Mouse (Mus musculus): ENCODE measurements around the gene H2-D1.
A peak's percentile ranks its signal among the peaks of the same experiment; 100 is the strongest.
"Not testable (repeated sequence)": the region's sequence is repeated elsewhere in the genome, so short reads cannot be mapped to it uniquely, and the experiment has no call there.

The H2-D1 gene

GRCm38 (mm10) chr17:35257378-35257777 is 5.2 kb upstream of the H2-D1 start:
- DNase-seq (ENCODE audit: low spot score in 2 of 2), result no peak

GRCm38 (mm10) chr17:35257824-35258491 is 4.6 kb upstream of the H2-D1 start:
- DNase-seq (ENCODE audit: low spot score in 2 of 2), result peak; percentile 84 to 92

GRCm38 (mm10) chr17:35258492-35259478 is 3.7 kb upstream of the H2-D1 start:
- no peak for DNase-seq (ENCODE audit: low spot score in 2 of 2)

- no peak for DNase-seq (ENCODE audit: low spot score in 2 of 2)
These were observed 2.9 kb upstream of the H2-D1 start for GRCm38 (mm10) chr17:35259621-35260020.

DNA sequence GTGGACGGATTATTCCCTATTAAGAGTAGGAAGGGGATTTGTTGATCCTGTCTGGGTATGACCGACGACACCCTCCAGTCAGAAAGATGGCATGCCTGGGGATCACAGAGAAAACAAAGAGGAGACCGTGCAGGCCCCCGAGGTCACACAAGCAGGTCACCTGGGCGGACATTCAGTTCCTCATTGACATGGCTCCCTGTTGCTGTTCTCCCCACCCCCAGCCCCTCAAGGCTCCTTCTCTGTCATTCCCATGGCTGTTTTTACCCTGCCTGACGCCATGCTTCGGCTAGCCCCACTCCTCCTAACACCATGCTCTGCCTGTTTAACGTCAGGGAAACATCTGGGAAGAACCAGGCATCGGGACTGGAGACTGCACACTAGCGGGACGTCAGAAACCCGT is 879 bp upstream of the H2-D1 start:
- no peak for DNase-seq (ENCODE audit: low spot score in 2 of 2)

GRCm38 (mm10) chr17:35263523-35263883 is 973 bp downstream of the H2-D1 start:
- no peak for DNase-seq (ENCODE audit: low spot score in 2 of 2)

DNA sequence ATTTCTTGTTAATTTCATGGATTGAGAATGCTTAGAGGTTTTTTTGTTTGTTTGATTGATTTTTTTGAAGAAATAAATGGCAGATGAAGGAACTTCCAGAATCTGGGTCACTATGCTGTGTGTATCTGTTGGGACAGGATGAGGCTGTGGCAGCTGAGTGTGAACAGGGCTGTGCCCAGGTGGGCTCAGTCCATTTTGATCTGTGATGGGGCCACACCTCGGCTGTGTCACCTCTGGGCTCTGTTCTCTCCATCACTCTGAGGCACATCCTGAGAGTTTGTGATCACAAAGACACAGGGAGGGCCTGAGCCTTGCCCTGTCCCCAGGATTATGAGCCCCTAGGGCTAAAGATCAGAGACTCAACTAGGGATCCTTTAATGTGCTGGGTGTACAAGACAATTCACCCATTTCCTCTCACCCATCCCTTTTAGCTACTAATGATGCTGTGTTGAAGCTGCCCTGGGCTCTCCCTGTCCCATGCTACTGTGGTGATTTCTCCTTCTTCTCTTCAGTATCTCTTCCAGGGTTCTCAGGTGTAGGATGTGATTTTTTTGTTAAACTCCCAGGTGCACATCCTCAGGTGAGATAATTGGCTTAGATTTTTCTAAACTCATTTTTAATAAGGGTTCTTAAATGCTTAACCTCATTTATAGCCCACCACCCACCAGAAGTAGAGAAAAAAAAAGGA is 5.0 kb downstream of the H2-D1 start:
- no peak for DNase-seq (ENCODE audit: low spot score in 2 of 2)

- no peak for DNase-seq (ENCODE audit: low spot score in 2 of 2)
These were observed 7.3 kb downstream of the H2-D1 start for GRCm38 (mm10) chr17:35269653-35270347.

DNA sequence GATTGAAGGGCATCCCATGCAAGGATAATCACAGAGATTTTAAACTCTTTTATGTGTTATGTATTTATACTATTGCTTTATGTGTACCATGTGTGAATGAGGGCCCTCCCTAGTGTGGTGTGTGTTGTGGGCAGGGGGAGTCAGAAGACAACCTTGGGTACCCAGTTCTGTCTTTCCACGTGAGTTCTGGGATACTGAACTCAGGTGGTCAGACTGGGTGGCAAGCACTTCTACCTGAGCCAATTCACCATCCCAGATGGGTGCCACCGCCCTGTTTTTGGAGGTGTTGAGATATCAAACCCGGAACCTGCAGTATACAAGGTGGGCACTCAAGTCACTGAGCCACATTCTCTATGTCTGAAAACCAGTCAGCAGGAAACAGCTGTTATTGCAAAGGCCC is 9.7 kb downstream of the H2-D1 start:
- no peak for DNase-seq (ENCODE audit: low spot score in 2 of 2)

DNA sequence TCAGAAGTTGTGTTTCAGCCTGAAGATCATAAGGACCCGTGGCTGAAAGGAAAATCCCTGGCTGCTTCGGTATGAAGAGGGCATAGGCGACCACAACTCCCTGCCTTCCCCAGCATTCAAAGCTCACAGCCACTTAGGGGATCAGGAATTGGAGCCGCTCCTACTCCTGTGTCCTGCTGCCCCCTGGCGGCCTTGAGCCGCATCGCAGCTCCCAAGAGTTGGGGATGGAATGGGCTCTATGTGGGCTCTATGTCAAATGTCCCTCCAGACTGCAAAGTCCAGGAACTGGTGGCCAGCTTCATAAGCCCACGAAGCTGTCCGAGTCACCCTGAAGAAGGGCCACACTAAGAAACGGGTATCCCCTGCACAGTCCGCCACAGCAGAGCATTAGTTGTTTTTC is 12.2 kb downstream of the H2-D1 start:
- DNase-seq (ENCODE audit: low spot score in 2 of 2), result peak; percentile 67 to 90

- no peak for DNase-seq (ENCODE audit: low spot score in 2 of 2)
These were observed 13.9 kb downstream of the H2-D1 start for GRCm38 (mm10) chr17:35276304-35276864.

DNA sequence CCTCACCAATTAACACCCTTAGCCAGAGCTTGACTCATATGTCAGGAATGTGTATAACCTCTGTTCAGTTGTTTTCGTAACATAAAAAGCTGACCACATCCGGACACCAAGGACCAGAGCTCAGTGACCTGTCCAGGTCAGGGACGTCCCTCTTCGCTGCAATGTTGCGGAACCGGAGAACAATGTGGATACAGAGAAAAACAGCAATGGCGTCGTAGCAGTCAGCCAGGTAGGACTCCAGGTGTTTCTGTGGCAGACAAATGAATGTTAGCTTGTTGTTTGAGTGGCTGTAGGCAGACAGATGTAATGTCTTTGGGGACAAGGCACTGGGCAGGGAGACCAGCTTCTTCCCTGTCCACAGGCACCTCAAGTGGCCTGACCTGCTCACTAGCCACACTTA is 15.5 kb downstream of the H2-D1 start:
- no peak for DNase-seq (ENCODE audit: low spot score in 2 of 2)

GRCm38 (mm10) chr17:35278957-35279688 is 16.6 kb downstream of the H2-D1 start:
- DNase-seq (ENCODE audit: low spot score in 2 of 2), result no peak

DNA sequence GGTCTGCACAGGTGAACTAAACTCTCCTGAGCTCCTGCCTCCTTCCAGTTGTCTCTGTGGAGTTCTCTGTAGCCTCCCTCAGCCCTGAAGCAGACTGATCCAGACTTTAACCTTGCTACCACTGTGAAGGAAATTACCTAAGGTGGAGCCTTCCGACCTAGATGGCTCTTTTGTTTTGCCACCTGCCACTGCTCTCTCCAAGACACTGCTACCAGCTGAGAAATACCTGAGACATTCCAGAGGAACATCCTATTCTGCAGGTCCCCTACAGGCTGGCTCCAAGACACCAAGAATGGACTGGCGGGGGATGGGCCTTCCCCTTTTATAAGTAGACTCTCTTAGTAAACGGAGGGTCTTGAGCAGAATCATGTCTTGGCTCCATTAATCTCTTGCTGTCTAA is 17.7 kb downstream of the H2-D1 start:
- no peak for DNase-seq (ENCODE audit: low spot score in 2 of 2)

DNA sequence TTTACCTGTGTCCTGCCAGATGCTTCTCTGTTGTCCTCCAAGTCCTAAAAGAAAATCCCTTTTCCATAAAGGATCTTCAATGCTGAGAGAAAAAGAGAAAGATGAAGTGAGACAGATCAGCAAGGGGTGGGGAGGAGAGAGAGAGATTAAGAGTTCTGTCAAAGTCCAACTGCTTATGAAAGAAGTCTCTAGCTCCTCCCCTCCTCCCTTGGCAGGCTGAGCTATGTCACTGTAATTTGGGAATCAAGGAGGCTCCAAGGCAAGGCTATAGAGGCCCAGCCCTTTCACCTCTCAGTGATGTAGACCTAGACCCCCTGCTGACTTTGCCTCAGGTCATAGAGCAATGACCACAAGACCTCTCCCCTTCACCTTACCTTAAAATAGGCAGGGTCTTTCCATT is 22.9 kb downstream of the H2-D1 start:
- no peak for DNase-seq (ENCODE audit: low spot score in 2 of 2)

GRCm38 (mm10) chr17:35295796-35296195 is 33.3 kb downstream of the H2-D1 start:
- peak in 1 of 2 experiments; percentile 73 for DNase-seq (ENCODE audit: low spot score in 2 of 2)

GRCm38 (mm10) chr17:35300261-35300945 is 37.9 kb downstream of the H2-D1 start:
- DNase-seq (ENCODE audit: low spot score in 2 of 2), result not testable (repeated sequence)

DNA sequence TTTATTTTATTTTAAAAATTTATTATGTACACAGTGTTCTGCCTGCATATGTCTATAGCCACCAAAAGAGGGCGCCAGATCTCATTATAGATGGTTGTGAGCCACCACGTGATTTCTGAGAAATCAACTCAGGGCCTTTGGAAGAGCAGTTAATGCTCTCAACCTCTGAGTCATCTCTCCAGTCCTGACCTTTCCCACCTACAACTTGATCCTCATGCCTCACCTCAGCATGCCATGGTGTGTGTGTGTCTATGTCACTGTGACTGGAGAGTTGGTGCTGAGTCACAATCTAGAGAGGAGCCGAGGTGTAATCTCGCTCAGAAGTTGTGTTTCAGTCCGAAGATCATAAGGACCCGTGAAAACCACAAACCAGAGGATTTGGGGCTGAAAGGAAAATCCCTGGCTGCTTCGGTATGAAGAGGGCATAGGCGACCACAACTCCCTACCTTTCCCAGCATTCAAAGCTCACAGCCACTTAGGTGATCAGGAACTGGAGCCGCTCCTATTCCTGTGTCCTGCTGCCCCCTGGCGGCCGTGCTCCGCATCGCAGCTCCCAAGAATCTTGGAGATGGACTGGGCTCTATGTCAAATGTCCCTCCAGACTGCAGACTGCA is 39.2 kb downstream of the H2-D1 start:
- peak; percentile 67 to 94 for DNase-seq (ENCODE audit: low spot score in 2 of 2)

DNA sequence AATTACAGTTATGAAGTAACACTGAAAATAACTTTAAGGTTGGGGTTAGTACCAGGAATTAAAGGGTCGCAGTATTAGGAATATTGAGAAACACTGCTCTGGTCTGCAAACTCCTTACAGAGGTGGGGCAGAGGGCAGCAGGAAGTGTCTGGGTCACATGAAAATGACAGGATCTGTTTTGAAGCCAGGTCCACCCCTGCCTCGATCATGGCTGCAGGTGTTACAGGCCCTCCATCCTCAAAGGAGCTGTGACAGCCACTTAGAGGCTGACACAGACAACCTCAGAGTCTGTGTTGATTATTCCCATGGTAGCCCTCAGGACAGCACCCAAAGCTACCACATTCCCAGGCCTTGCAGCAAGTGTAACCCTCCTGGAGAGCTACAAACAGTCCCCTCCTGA is 40.7 kb downstream of the H2-D1 start:
- no peak for DNase-seq (ENCODE audit: low spot score in 2 of 2)

Measured in urinary bladder, postnatal 4 days (tissue).